Mouse (Mus musculus): ENCODE measurements around the gene Psg22.

DNA sequence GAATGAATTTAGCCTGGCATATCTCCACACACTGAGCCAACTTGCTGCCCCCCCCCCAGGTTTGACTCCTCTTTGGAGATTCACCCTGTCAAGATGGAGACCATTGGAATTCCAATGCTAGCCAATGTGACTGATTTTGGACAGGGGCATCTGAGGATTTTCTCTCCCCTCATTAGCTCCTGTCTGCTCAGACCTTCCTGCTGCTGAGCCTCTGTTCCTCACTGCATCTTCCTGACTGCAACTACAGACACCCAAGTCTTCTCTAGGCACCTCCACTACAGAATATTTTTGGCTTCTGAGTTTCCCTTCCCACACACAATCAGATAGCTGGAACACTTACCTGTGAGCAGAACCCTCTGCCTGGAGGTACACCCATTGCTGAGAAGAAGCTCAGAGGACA is 32.3 kb upstream of the Psg22 start:
- no peak for TF ChIP-seq CTCF (IDR thresholded peaks at IDR 0.05; ENCODE audit: control insufficient read depth, insufficient read depth, insufficient read length)
- no peak for TF ChIP-seq FOSL1 (IDR thresholded peaks at IDR 0.05; ENCODE audit: insufficient read depth, low read length, poor library complexity, severe bottlenecking)
- TF ChIP-seq USF1 (IDR thresholded peaks at IDR 0.05; ENCODE audit: low read depth), result no peak
- no peak for TF ChIP-seq MAX (IDR thresholded peaks at IDR 0.05)
- TF ChIP-seq MYOD1 (IDR thresholded peaks at IDR 0.05; ENCODE audit: control insufficient read depth, insufficient read length, low read depth), result no peak

Data from C2C12 (cell line).